Mouse (Mus musculus) lung, postnatal 4 days (tissue): ENCODE data around the gene Ntm.

Source experiments
- DNase-seq, 2 experiments: peaks; one replicate each; pipeline ENCODE4 v3.0.0; 2021

The Ntm gene

DNA sequence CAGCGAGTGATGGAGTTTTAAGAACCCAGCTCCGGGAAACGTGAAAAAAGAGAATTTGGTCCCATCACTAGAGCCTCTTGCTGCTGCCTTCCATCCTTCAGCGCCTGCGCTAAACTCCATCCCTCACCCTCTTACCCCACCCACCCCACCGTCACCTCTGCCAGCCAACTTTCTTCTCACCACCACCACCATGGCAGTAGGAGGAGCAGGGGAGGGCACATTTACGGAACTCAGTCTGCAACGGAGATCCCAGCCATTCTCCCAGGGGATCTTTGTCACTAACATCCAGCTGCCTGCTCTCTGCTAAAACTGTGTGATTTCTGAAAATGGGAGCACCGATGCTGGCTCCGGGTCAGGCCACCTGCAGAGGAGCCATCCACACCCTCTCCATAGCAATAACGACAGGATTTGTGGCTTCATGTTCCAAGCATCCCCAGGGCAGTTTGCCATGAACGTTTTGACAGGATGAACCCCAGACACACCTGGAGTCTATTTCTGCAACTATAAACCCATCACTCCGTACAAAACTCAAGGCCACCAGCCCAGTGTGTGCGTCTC, 309.2 kb downstream of the Ntm start:
- no peak for DNase-seq

DNA sequence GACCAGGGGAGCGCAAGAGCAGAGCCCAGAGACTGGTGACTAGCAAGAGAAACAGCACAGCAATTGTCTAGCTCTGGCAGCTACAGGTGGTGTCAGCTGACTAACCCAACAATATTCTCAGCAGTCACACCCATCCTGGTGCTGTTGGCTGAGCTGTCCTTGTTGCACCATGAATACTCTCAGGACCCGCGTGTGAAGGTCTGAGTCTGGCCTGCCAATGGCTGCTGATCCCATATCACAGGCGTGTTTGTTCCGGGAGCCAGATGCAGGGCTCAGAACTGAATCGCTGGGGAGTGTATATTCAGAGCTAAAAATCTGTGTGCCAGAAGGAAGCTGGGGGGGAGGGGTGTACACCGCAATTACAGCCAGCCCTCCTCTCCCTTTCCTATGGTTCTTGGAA, 310.1 kb downstream of the Ntm start:
- DNase-seq, result no peak

- DNase-seq, result no peak
Measured at GRCm38 (mm10) chr9:29651856-29652255, 311.1 kb downstream of the Ntm start.

DNA sequence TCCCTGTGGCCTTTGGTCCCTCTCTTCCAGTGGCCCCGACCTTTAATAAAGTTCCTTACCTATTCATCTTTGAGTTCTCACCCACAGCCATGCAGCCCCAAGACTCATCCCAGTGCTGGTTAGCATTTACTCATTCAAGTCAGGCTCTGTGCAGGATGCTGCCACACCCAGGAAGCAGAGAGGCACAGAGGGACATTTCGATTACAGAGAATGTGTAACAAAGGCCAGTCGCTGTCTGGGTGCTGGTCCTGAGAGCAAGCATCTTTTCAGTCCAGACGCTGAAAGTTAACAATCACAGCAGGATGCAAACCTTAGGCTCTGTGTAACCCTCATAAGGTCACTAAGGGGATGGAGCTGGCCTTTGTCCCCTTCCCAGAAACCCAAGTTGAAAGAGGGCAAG, 311.7 kb downstream of the Ntm start:
- no peak for DNase-seq

GRCm38 (mm10) chr9:29650679-29651078, 312.3 kb downstream of the Ntm start:
- DNase-seq, result peak in 1 of 2 experiments; percentile 25

DNA sequence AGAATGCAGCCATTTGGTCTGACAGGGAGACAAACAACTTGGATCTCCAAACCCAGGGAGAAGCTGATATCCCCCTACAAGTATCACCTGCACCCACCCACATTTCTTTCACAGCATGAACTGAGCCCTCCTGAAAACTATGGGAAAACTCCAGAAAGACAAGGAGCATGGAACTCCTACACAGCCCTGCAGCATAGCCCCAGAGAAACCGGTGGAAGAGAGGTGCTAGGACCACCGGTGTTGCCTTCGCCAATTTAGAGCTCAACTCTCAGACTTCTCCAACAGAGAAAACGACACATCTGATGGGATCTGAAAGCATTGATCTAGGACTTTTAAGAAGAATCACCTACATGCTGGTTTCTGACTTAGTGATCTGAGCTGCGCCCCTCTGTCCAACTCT, 312.7 kb downstream of the Ntm start:
- DNase-seq, result no peak

DNA sequence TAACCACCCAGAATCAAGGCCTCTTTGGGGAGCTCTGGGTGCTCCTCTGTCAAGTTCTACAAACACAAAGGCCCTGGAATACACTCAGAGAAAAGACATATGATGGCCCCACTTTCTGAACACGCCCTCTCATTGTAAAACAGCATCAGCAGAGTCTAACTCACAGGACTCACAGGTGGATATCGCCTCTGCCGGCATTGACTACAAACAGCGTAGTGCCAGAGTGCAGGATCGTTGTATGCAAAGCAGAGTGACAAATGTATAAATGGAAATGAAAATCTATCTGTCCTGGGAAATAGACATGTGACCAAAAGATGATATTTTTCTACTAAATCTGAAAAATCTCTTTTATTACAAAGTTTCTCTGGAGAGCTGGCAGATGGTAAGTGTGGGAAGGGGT, 314.7 kb downstream of the Ntm start:
- no peak for DNase-seq

- no peak for DNase-seq
Measured at GRCm38 (mm10) chr9:29647764-29648163, 315.2 kb downstream of the Ntm start.

DNA sequence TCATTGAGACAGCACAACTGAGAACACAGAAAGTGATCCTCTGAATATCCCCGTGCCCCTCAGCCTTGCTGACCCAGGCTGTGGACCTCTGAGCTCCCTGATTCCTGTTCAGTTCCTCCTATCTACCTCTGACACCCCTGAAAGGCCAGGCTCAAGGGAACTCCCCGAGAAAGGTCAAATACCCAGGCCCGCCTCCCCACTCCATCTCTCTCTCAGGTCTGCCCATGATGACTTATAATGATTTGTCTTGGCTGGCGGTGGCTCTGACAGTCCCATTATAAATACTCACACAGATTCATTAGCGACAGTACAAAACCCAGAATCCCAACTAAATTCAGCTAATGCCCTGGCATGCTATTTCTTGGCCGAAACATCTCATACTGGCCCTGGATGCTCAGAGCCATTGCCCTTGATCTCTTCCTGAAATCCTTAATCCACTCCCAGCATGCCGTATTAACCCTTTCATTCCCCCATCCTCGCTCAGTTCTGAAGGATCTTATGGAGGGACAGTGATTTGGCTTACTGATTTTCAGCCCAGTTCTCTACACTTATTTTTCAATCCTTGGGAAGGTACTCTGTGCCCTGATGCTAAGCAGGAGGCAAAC, 317.0 kb downstream of the Ntm start:
- DNase-seq, result no peak

GRCm38 (mm10) chr9:29642997-29643657, 319.8 kb downstream of the Ntm start:
- DNase-seq, result peak; percentile 52 to 72

DNA sequence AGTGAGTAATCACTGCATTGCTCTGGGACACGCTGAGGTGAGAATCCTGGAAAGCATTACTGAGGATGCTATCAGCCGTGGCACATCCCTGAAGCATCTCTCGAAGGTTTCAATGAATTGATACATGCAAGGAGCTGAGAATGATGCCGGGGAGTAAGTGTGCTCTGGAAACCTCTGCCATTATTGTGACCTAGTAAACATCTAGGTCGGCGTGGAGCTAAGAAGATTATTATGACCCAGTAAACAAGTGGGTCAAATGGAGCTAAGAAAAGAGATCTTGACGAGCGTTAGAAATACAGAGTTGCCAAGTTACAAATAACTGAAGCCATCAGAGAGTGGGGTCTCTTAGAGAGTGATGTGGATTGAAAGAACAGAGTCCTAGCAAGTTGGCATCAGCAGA, 325.6 kb downstream of the Ntm start:
- no peak for DNase-seq

DNA sequence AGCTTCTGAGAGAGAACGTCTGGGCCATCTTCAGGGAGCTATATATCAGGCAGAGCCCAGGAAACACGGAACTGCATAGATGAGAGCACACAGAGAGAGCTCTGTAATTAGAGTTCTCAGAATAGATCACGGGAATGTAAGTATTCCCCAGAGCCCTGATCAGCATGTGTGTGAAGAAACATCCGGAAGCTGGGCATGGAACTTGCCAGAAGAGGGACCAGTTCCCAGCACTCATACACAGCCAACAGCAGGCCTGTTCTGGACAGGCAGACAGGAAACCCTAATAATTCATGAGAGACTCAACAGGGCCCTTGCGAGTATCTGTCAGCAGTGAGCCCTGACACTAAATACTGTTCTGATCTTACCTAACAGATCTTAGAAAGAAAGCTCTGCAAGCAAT, 345.8 kb downstream of the Ntm start:
- no peak for DNase-seq

GRCm38 (mm10) chr9:29612020-29612612, 350.8 kb downstream of the Ntm start:
- DNase-seq, result no peak

- DNase-seq, result no peak
Measured at GRCm38 (mm10) chr9:29610867-29611266, 352.1 kb downstream of the Ntm start.

DNA sequence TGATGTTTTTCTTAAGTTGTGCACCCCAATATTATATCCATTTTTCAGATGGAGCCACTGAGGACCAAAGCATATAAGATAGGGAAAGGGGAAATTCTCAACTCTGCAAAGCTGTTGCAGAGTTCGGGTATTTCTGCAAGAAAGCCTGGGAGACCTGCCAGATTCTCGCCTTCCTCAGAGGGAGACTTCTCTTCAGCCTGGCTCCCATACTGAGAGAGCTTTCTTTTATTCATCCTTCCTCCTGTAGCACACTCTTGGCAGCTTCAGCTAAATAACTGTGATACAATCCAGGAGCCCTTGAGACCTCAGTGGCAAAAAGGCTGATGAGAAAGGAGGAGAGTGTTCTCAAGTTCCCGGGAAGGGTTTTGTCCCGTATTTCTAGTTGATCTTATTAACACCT, 365.3 kb downstream of the Ntm start:
- DNase-seq, result no peak

GRCm38 (mm10) chr9:29595321-29595720, 367.6 kb downstream of the Ntm start:
- DNase-seq, result no peak

DNA sequence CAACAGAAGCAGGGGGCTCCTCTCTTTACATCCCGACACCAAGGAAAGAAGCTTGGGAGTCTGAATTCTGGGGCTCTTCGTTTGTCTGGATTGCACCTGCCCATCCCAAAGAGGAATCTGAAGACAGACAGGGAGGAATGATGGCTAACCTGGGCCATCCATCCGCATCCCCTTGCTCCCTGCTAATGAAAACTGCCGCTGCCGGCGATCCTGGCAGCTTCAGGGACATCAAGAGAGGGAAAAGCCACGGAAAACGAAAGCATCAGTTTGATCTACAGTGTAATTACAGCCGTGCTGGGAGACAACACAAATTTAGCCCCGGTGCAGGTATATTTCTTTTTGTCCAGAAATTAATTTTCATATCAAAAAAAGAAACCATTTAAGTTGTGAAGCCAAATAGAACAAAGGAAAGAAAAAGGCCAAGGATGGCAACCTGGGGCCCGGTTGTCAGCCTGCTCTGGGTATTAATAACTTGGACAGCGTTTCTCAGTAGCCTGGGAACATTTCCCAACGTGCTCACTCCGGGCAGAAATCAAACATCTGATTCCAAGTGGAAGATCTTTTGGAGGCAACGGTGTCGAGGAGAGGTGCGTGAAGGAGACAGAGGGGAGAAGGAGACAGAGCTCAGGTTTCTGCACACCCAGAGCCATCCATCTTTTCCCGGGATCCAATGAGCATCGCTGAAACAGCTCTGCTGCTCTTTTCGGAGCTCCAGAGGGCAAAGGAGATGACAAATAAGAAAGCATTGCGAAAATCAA, 368.2 kb downstream of the Ntm start:
- DNase-seq, result no peak

DNA sequence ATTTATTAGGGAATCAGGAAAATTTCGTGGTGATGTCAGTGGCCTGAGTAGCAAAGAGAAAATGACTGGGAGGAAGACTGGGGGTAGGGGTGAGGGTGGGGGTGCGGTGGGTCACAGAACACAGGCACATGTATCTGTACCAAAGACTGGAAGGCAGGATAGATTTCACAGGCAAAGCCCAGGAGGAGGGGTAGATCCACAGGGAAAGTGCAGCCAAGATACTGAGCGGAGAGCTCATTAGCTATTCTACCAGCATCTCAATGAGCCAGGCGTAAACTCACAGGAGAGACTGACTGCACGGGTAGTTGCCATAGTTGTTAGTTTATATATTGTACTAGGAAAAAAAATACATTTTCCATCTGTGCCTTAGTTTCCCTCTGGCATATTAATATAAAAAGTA, 375.6 kb downstream of the Ntm start:
- no peak for DNase-seq

DNA sequence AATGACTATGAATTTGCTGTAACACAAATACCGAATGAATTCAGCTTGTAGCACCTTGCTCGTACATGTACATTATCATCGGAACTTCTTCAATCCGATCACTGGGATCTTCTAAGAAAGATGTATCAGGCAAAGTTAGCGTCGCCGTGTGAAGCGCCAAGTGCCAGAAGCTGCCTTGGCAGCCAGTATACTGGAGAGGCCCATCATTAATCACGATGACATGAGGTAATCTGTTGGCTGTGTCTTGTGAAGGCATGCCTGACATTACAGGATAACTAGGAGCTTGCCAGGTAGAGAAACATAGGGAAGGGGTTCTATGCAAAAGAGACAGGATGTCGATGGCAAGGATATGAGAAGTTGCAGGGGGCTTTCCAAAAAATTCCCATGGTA, 376.6 kb downstream of the Ntm start:
- no peak for DNase-seq

GRCm38 (mm10) chr9:29585746-29586380, 377.1 kb downstream of the Ntm start:
- peak in 1 of 2 experiments; percentile 33 for DNase-seq

- DNase-seq, result no peak
Measured at GRCm38 (mm10) chr9:29578226-29578625, 384.7 kb downstream of the Ntm start.

DNA sequence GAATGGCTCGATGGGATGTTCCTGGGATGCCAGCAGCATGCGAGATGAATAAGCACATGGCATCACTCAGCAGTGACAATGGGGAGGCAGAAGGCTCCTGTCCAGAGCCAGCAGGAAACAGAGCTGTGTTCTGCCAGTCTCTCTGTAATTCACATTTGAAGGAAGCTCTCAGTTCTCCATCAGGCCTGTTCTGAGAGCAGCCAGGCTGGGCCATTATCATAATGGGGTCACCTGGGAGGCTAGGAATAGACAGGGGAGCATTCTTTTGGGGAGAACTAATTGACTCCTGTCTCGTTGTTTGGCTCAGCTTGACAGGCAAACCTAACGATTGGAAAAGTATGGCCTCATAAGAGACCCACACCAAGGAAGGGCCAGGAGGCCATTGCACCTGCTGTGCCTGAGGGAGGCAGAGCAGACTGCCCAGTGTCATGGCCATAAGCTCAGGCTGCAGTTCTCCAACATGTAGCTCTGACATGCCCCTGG, 386.8 kb downstream of the Ntm start:
- DNase-seq, result no peak

DNA sequence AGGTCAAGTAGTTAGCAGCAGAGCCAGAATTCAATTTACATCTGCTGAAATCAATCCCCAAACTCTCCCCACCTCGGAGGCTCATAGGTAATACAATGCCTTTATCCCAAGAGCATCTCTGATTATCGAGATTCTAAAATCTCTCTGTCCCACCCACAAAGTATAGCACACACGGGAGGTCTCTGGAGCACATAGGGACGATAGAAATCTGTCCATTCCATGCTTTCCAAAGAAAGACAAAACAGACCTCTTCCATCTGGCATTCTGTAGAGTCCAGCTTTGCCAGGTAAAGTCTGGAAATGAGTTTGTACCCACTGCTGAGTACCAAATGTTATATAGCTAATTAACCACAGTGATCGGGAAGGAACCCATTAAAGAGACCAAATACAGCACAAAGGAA, 388.4 kb downstream of the Ntm start:
- DNase-seq, result no peak
